Mouse (Mus musculus): ENCODE results near the gene Gcn1l1. TPM values are rescaled to one million over a fixed set of nuclear protein-coding genes. Genes with fewer than 3 reads are reported as not detected.

The Gcn1l1 gene
- total and polyA plus RNA-seq, 3 experiments = 18.2 to 81.9 (median 62.9) TPM

GRCm38 (mm10) chr5:115656677-115657076, 91.6 kb downstream of the Gcn1l1 start:
- Histone ChIP-seq H3K4me2 (ENCODE audit: insufficient read depth, low read depth, poor library complexity, severe bottlenecking) (no peak overlapping the region), H3K4me3 (replicated peaks in 1 of 3; ENCODE audit: low read depth in 2 of 3, low read length in 2 of 3, poor library complexity in 1 of 3) (no peak overlapping the region), H3K4me1 (ENCODE audit: control insufficient read depth in 1 of 2, insufficient read depth in 2 of 2) (peaks cover 5 to 24% of the 10 kb centered on the region in 2 experiments), H3K27me3 (replicated peaks) (no peaks in the 10 kb centered on the region), H3K27ac (ENCODE audit: insufficient read depth, low read depth) (no peak overlapping the region), H3K9me3 (replicated peaks; ENCODE audit: low read length) (no peaks in the 10 kb centered on the region), H3K79me2 (replicated peaks; ENCODE audit: control insufficient read depth, extremely low read depth, insufficient read depth, poor library complexity, severe bottlenecking) (no peaks in the 10 kb centered on the region), H3K36me3 (replicated peaks in 1 of 2; ENCODE audit: control insufficient read depth in 1 of 2, insufficient read depth in 1 of 2, low read length in 1 of 2) (no peaks in the 10 kb centered on the region), H3K9ac (ENCODE audit: insufficient read depth, low read depth) (no peak overlapping the region)
- no peak for DNase-seq (ENCODE audit: extremely low read depth)
- in situ Hi-C loops (cut with MboI; ENCODE audit: low pct_ligation_motif_present, low pct_unique_long_range_greater_than_20kb, low sequenced_read_pairs) (no loop called here), dilution Hi-C loops (cut with MboI; ENCODE audit: extremely low pct_ligation_motif_present, extremely low pct_unique_long_range_greater_than_20kb, low sequenced_read_pairs) (no loop called here)
- no peak for TF ChIP-seq EP300 (IDR thresholded peaks at IDR 0.05; ENCODE audit: low read length)
- TF ChIP-seq E2F4 (IDR thresholded peaks at IDR 0.05; ENCODE audit: insufficient replicate concordance, low read depth, low read length) = no peak
- no peak for TF ChIP-seq ETS1 (conservative IDR thresholded peaks at IDR 0.05; ENCODE audit: low read depth, low read length)
- no peak for TF ChIP-seq NELFE (IDR thresholded peaks at IDR 0.05; ENCODE audit: low read depth, low read length)
- TF ChIP-seq RCOR1 (conservative IDR thresholded peaks at IDR 0.05; ENCODE audit: low read depth, low read length) = no peak
- no peak for TF ChIP-seq SMC3 (IDR thresholded peaks at IDR 0.05; ENCODE audit: low read depth, low read length)
- TF ChIP-seq JUND (conservative IDR thresholded peaks at IDR 0.05; ENCODE audit: low read depth, low read length) = no peak
- TF ChIP-seq RAD21 (IDR thresholded peaks at IDR 0.05; ENCODE audit: low read depth, low read length) = no peak
- TF ChIP-seq MAX (IDR thresholded peaks at IDR 0.05; ENCODE audit: low read length) = no peak
- TF ChIP-seq IRF4 (IDR thresholded peaks at IDR 0.05; ENCODE audit: low read depth, low read length) = no peak
- TF ChIP-seq SIN3A (IDR thresholded peaks at IDR 0.05; ENCODE audit: low read length) = no peak
- no peak for TF ChIP-seq ELF1 (IDR thresholded peaks at IDR 0.05; ENCODE audit: low read depth, low read length)
- TF ChIP-seq BHLHE40 (IDR thresholded peaks at IDR 0.05; ENCODE audit: low read depth, low read length) = no peak
- TF ChIP-seq USF2 (conservative IDR thresholded peaks at IDR 0.05; ENCODE audit: low read depth, low read length) = no peak
- TF ChIP-seq POLR2AphosphoS2 (IDR thresholded peaks at IDR 0.05; ENCODE audit: low read depth, low read length) = no peak
- no peak for TF ChIP-seq CHD2 (IDR thresholded peaks at IDR 0.05; ENCODE audit: low read length)
- no peak for TF ChIP-seq NRF1 (IDR thresholded peaks at IDR 0.05; ENCODE audit: low read depth, low read length)

- Histone ChIP-seq H3K9ac (ENCODE audit: insufficient read depth, low read depth) (no peak overlapping the region), H3K4me2 (ENCODE audit: insufficient read depth, low read depth, poor library complexity, severe bottlenecking) (no peak overlapping the region), H3K9me3 (replicated peaks; ENCODE audit: low read length) (no peaks in the 10 kb centered on the region), H3K79me2 (replicated peaks; ENCODE audit: control insufficient read depth, extremely low read depth, insufficient read depth, poor library complexity, severe bottlenecking) (no peaks in the 10 kb centered on the region), H3K4me1 (ENCODE audit: control insufficient read depth in 1 of 2, insufficient read depth in 2 of 2) (peaks cover 2 to 18% of the 10 kb centered on the region in 2 experiments; a peak in 3 of 4 replicates), H3K36me3 (replicated peaks in 1 of 2; ENCODE audit: control insufficient read depth in 1 of 2, insufficient read depth in 1 of 2, low read length in 1 of 2) (no peaks in the 10 kb centered on the region), H3K4me3 (replicated peaks in 1 of 3; ENCODE audit: low read depth in 2 of 3, low read length in 2 of 3, poor library complexity in 1 of 3) (no peak overlapping the region), H3K27me3 (replicated peaks) (no peaks in the 10 kb centered on the region), H3K27ac (ENCODE audit: insufficient read depth, low read depth) (no peak overlapping the region)
- TF ChIP-seq ZKSCAN1 (IDR thresholded peaks at IDR 0.05; ENCODE audit: borderline replicate concordance, low read depth, low read length) (no peak), POLR2AphosphoS2 (IDR thresholded peaks at IDR 0.05; ENCODE audit: low read depth, low read length) (no peak), ZC3H11A (IDR thresholded peaks at IDR 0.05; ENCODE audit: low read depth, low read length) (no peak), EP300 (IDR thresholded peaks at IDR 0.05; ENCODE audit: low read length) (no peak), MXI1 (IDR thresholded peaks at IDR 0.05; ENCODE audit: low read depth, low read length) (no peak), JUN (IDR thresholded peaks at IDR 0.05; ENCODE audit: insufficient read depth, low read depth, low read length) (no peak), MAZ (IDR thresholded peaks at IDR 0.05; ENCODE audit: low read depth, low read length) (no peak), KAT2A (IDR thresholded peaks at IDR 0.05; ENCODE audit: insufficient replicate concordance, low read length) (no peak), UBTF (IDR thresholded peaks at IDR 0.05; ENCODE audit: low read depth, low read length) (no peak), HCFC1 (IDR thresholded peaks at IDR 0.05; ENCODE audit: low read depth, low read length) (no peak), JUND (conservative IDR thresholded peaks at IDR 0.05; ENCODE audit: low read depth, low read length) (no peak), ELF1 (IDR thresholded peaks at IDR 0.05; ENCODE audit: low read depth, low read length) (no peak), MEF2A (IDR thresholded peaks at IDR 0.05; ENCODE audit: borderline replicate concordance, low read depth, low read length) (no peak), IRF4 (IDR thresholded peaks at IDR 0.05; ENCODE audit: low read depth, low read length) (no peak), TCF12 (IDR thresholded peaks at IDR 0.05; ENCODE audit: low read depth, low read length) (no peak), ZNF384 (IDR thresholded peaks at IDR 0.05; ENCODE audit: low read depth, low read length) (no peak)
- no peak for DNase-seq (ENCODE audit: extremely low read depth)
- in situ Hi-C loops (cut with MboI; ENCODE audit: low pct_ligation_motif_present, low pct_unique_long_range_greater_than_20kb, low sequenced_read_pairs) (no loop called here), dilution Hi-C loops (cut with MboI; ENCODE audit: extremely low pct_ligation_motif_present, extremely low pct_unique_long_range_greater_than_20kb, low sequenced_read_pairs) (no loop called here)
Measured at GRCm38 (mm10) chr5:115657234-115657633, 92.2 kb downstream of the Gcn1l1 start.
